Mouse (Mus musculus): ENCODE measurements around the gene Ift57.

- no peak for TF ChIP-seq POLR2A (IDR thresholded peaks at IDR 0.05; ENCODE audit: insufficient read depth, low read depth, low read length)
- no peak for TF ChIP-seq EP300 (IDR thresholded peaks at IDR 0.05; ENCODE audit: insufficient read depth, low read depth, low read length)
- TF ChIP-seq CTCF (IDR thresholded peaks at IDR 0.05) = no peak
These were observed 62.9 kb downstream of the Ift57 start for GRCm38 (mm10) chr16:49761981-49762380.

Data from heart, adult 2 months (tissue).